Mouse (Mus musculus): ENCODE measurements at regions not wholly inside any gene's neighbourhood (a gene's known extent, or its start where the extent isn't known, plus 50 kb on each side); places are given as distances from the start of the nearest gene placed in this dataset.
A peak's percentile ranks its signal among the peaks of the same experiment; 100 is the strongest.

DNA sequence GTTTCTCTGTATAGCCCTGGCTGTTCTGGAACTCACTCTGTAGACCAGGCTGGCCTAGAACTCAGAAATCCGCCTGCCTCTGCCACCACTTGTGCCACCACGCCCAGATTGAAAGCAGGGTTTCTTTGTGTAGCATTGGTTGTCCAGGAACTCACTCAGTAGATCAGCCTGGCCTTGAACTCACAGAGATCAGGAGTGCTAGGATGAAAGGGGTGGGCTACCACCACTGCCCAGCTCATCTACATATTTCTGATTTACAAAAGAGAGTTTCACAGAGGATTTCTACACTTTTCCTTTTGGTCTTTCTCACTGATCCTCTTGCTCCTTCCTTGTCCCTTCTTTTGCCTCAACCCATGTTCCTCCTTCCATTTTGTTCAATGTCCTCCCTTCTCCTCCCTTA lies 53.1 kb upstream of the Lbx1 start:
- DNase-seq: no peak

DNA sequence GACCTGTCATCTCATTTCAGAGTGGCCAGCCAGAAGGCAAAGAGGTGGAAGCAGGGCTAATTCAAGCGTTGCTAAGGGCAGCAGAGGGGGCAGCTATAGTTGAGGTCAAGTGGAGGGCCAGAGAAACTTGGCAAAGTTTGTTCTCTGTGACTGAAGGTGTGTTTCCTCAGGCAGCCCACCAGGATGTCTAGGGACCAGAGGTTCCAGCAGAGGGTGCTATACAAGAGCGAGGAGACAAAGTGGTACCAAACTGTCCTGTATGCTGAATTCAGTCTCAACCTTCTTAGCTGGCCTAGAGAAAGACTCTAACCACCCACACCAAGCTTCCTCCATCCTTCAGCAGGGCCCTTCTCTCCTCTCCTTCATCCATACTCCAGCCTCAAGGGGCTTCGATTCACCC lies 62.2 kb upstream of the Lbx1 start:
- DNase-seq: peak in 1 of 2 experiments; percentile 40

GRCm38 (mm10) chr19:45299341-45299740 lies 63.7 kb upstream of the Lbx1 start:
- DNase-seq: no peak

DNA sequence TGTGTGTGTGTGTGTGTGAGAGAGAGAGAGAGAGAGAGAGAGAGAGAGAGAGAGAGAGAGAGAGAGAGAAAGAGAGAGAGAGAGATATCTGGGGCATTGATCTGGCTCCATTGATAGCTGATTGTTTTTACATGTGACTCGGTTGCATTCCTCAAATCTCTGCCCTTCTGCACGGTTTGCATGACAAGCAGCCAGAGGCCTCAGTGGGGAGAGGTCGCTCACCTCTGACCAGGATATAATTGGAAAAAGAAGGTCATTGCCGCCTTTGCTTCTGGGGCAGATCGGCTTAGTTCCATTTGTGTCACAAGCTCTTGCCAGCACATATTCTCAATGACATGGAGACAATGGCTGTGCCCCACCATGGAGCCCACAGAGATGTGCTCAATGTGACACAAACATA lies 63.8 kb upstream of the Btrc start:
- DNase-seq: no peak

- DNase-seq: peak; percentile 80 to 84
These were observed 62.7 kb upstream of the Btrc start for GRCm38 (mm10) chr19:45300691-45301431.

- DNase-seq: peak in 1 of 2 experiments; percentile 66
These were observed 62.2 kb upstream of the Btrc start for GRCm38 (mm10) chr19:45301432-45301732.

DNA sequence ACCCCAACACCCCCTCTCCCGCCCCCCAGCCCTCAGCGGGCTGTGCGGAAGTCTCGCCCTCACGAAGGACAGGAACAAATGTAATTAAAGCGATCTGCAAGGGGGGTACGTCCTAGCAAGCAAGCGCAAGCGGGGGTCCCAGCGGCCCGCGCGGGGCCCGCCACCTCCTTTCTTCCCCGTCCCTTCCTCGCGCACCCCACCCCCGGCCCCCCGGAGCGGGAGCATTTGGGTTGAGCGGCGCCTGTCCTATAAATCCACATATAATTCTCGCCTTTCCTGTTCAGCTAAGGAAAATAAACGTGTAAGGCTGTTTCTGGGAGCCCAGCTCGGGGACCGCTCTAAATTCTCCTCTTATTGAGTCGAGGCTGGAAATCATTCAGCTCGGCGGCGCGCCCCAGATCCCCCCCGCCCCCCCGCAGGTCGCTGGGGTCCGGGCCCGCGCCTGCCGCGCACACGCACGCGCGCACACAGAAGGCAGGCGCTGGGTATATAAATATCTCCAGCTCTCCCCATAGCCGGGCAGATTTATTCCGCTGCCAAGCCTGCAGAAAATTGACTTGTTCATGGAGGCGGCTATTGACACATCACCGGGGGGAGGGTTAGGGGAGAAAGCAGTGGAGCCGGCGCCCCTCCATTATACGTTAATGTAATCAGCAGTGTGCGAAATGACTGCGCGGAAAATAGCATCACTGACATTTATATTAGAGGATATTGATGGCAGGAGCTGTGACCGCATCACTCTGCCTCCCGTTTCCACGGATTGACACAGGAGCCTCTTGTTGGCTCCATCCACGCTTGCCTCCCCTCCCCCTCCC lies 61.6 kb upstream of the Btrc start:
- peak; percentile 86 to 87 for DNase-seq

DNA sequence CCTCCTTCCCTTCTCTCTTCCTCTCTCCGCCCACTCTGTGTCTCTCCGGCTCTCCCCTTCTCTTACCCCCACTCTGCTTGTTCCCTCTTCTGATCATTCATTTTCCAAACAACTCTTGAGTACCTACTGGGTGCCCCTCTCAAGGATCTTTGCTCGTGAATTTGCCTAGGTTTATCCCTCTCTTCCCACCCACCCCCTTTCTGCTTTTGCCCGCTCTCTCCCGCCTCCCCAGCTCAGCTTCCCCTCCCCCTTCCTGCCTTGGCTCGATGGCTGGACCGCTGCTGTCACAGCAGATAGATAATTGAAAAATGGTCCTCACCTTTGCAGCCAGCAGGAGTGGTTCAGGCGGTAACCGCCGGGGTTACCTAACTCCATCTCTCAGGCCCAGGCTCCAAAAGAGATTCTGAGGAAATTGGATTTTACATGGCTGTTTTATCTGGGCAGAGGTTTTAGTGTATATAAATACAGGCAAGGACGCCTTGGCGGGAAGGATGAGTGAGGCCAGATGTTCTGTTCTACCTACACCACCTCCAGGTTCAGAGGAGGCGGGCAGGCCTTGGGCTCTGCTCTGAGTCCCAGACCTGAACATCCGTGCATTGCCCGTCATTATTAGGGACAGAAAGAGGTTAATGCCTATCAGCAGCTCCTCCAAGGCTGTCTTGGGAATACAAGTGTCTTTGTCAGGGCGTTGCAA lies 60.8 kb upstream of the Btrc start:
- DNase-seq: peak; percentile 83 to 89

- no peak for DNase-seq
These were observed 59.0 kb upstream of the Btrc start for GRCm38 (mm10) chr19:45304538-45304937.

DNA sequence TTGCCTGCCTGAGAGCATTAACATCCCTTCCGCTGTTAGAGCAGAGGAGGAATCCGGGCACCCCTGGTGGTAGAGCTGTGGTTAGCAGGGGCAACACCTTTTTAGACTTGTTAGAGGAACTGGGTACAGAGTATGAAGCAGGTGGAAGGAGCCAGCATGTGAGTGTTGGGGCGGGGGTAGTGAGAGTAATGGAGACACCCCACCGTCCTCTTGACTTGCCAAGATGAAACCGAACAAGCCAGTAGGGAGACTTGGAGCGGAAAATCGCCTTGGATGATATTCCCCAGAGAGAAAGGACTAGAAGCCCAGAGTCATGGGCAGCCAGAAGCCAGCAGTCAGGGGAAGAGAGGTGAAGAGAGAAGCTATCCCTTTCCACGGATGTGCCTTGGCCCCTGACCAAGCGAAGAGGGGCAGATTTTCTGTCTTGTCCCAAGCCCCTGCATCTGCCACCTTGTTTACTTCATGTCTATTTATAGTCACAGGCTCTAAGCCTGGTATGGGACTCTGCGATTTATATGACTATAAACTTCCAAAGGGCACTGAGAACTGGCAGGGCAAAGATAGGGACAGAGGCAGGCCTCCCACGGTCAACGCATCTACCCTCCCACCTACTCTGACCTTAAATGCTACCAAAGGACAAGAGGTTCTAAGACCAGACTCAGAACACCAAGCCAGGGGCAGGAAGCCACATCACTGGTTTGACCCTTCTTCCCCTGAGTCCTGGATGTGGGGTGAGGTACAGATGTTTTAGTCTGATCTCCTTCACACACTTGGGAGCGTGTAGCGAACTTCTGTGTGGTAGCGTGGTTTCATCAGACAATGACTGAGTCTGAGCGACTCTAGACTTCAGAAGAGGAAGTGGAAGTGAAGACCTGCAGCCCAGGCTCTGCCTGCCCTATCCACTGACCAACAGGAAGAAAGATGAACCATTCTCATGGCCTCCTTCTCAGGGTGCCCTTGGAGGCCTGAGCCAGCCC lies 55.9 kb upstream of the Btrc start:
- peak; percentile 35 to 50 for DNase-seq

- peak in 1 of 2 experiments; percentile 26 for DNase-seq
These were observed 54.8 kb upstream of the Btrc start for GRCm38 (mm10) chr19:45308676-45309275.

- no peak for DNase-seq
These were observed 53.1 kb upstream of the Btrc start for GRCm38 (mm10) chr19:45310291-45310881.

DNA sequence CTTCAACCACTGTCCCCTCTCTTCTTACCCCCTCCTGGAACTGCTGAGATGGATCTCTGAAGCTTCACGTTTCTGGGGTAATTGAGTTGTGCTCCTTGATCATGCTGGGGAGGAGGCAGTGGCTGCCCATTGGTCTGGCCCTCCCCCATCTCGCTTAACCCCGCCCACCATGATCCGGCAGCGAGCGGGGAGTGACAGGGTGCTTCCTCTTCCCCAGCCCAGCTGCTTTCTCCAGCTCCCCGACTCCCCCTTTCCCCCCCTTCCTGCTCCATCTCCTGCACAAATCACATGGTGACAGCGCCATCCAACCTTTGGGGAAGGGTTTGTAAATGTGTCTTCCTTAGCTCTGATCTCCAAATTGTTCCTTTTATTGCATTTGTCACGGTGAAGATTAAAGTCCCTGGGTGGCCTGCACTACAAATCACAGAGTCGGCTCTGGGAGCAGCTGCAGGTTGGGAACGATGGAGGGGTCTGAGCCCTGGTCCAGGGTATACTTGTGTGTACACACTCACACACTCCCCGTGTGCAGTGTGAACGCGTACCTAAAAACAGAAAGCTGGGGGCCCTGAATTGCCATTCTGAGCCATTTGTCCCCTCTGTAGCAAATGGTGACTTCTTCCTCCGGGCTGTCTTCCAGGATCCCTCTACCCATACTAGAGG lies 52.5 kb upstream of the Btrc start:
- peak; percentile 65 to 71 for DNase-seq

DNA sequence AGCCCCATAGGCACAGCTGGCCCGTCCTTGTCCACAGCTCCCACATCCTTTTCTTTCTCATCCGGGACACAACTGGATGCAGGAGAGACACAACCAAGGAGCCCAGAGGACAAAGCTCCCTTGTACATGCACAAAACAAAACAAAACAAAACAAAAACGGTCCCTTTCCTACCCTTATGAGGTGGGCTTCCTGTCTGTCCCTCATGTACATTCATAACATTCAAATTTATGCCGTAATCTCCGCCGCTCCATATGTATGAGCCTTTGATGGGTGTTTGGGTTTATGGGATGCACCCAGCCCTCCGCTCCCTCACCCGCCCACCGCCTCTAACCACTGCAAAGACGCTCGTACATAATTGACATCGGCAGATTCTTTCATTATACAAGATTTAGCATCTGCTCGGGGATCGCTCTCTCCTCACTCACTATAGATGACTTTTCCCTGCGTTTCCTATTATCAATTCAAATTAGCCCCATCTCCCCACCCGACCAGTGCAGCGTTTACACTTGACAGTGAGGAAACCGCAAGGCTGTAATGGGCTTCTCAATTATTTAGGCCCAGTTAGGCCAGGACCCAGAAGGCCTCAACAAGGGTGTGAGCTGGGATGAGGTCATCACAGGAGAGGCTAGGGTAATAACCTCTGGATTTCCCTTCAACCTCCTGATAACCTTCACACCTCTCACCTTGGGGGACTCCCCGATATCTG lies 51.5 kb upstream of the Btrc start:
- no peak for DNase-seq

- DNase-seq: peak in 1 of 2 experiments; percentile 35
These were observed 50.7 kb upstream of the Btrc start for GRCm38 (mm10) chr19:45312713-45313365.

All from cerebellum, postnatal 14 days (tissue).